Mouse (Mus musculus) erythroblast, embryonic 14.5 days (primary cell): ENCODE measurements around the gene Plekhm1. TPM values are rescaled to one million over a fixed set of nuclear protein-coding genes. Genes with fewer than 3 reads are reported as not detected.
"Not testable (repeated sequence)": the region's sequence is repeated elsewhere in the genome, so short reads cannot be mapped to it uniquely, and the experiment has no call there.

Experiments used
- H3K27me3 ChIP-seq: 2 replicates; pipeline ENCODE4 v1.6.1; 2012; ENCODE audit warnings: inconsistent platforms; ENCODE audit not compliant: control insufficient read depth
- H3K36me3 ChIP-seq: 2 replicates; pipeline ENCODE4 v1.6.1; 2012; ENCODE audit warnings: mild to moderate bottlenecking, inconsistent platforms; ENCODE audit not compliant: control insufficient read depth
- H3K4me1 ChIP-seq: 2 replicates; pipeline ENCODE4 v1.6.1; 2012; ENCODE audit warnings: inconsistent platforms; ENCODE audit not compliant: control insufficient read depth
- H3K4me3 ChIP-seq: replicated peaks from 2 replicates; pipeline ENCODE3; 2012; ENCODE audit warnings: moderate library complexity, mild to moderate bottlenecking, inconsistent platforms
- H3K9me3 ChIP-seq: 2 replicates; pipeline ENCODE4 v1.6.1; 2012; ENCODE audit warnings: low read length, inconsistent platforms, mixed read lengths; ENCODE audit not compliant: control insufficient read depth
- GATA1 ChIP-seq: IDR thresholded peaks from 2 replicates; pipeline ENCODE4 v1.6.1; 2012; ENCODE audit warnings: low read length, inconsistent platforms, mixed read lengths
- TAL1 ChIP-seq: IDR thresholded peaks from 3 replicates; pipeline ENCODE4 v1.6.1; 2012; ENCODE audit warnings: low read length, inconsistent platforms, mixed read lengths
- polyA plus RNA-seq: library from polyadenylated mRNA; stranded (reverse); fragments of >175 nt; gene quantifications from 2 replicates; pipeline ENCODE4 v1.2.3, GENCODE M21; 2012

Gene Plekhm1
- polyA plus RNA-seq, result 0.51 and 0.58 TPM in 2 replicates

- Histone ChIP-seq H3K27me3 (peaks cover 11% of the 10 kb centered on the region), H3K4me3 (peak within 1 kb of the TSS; percentile 89), H3K9me3 (no peaks in the 10 kb centered on the region), H3K36me3 (peaks cover 9% of the 10 kb centered on the region), H3K4me1 (peaks cover 25% of the 10 kb centered on the region)
- TF ChIP-seq TAL1, result no peak
- peak; percentile 71 for TF ChIP-seq GATA1
Measured at GRCm38 (mm10) chr11:103411981-103412949, at the start of gene Plekhm1. Plekhm1 (minus strand) TSS chr11:103412687.

- H3K4me1 ChIP-seq, H3K9me3 ChIP-seq, H3K4me3 ChIP-seq, H3K27me3 ChIP-seq, H3K36me3 ChIP-seq: not testable (repeated sequence)
Measured at GRCm38 (mm10) chr11:103451105-103451504, 38.6 kb upstream of the Plekhm1 start.

GRCm38 (mm10) chr11:103449721-103450120, 37.2 kb upstream of the Plekhm1 start:
- not testable (repeated sequence) for H3K9me3 ChIP-seq, H3K4me3 ChIP-seq, H3K27me3 ChIP-seq, H3K36me3 ChIP-seq, H3K4me1 ChIP-seq

- Histone ChIP-seq H3K9me3 (no peaks in the 10 kb centered on the region), H3K4me1 (no peaks in the 10 kb centered on the region), H3K27me3 (no peaks in the 10 kb centered on the region), H3K4me3 (no peak overlapping the region), H3K36me3 (no peaks in the 10 kb centered on the region)
- no peak for TF ChIP-seq GATA1
- no peak for TF ChIP-seq TAL1
Measured at GRCm38 (mm10) chr11:103443678-103444077, 31.2 kb upstream of the Plekhm1 start.

- TF ChIP-seq GATA1, result no peak
- no peak for TF ChIP-seq TAL1
- Histone ChIP-seq H3K27me3 (no peaks in the 10 kb centered on the region), H3K9me3 (no peaks in the 10 kb centered on the region), H3K4me1 (no peaks in the 10 kb centered on the region), H3K36me3 (no peaks in the 10 kb centered on the region), H3K4me3 (no peak overlapping the region)
Measured at GRCm38 (mm10) chr11:103436282-103436681, 23.8 kb upstream of the Plekhm1 start.

- H3K36me3 ChIP-seq, result no peaks in the 10 kb centered on the region
- H3K27me3 ChIP-seq, result no peaks in the 10 kb centered on the region
- no peaks in the 10 kb centered on the region for H3K9me3 ChIP-seq
- no peak overlapping the region for H3K4me3 ChIP-seq
- H3K4me1 ChIP-seq, result no peaks in the 10 kb centered on the region
- TF ChIP-seq TAL1, result no peak
- no peak for TF ChIP-seq GATA1
Measured at GRCm38 (mm10) chr11:103425031-103425430, 12.5 kb upstream of the Plekhm1 start.

- H3K36me3 ChIP-seq, result no peaks in the 10 kb centered on the region
- no peaks in the 10 kb centered on the region for H3K4me1 ChIP-seq
- peaks cover 7% of the 10 kb centered on the region for H3K27me3 ChIP-seq
- no peaks in the 10 kb centered on the region for H3K9me3 ChIP-seq
- no peak for TF ChIP-seq TAL1
- no peak for TF ChIP-seq GATA1
- H3K4me3 ChIP-seq, result no peak overlapping the region
Measured at GRCm38 (mm10) chr11:103419667-103420066, 7.2 kb upstream of the Plekhm1 start.

GRCm38 (mm10) chr11:103419226-103419625, 6.7 kb upstream of the Plekhm1 start:
- Histone ChIP-seq H3K4me3 (no peak overlapping the region), H3K4me1 (no peaks in the 10 kb centered on the region), H3K27me3 (peaks cover 10% of the 10 kb centered on the region), H3K9me3 (no peaks in the 10 kb centered on the region), H3K36me3 (no peaks in the 10 kb centered on the region)
- TF ChIP-seq TAL1 (no peak), GATA1 (no peak)

- Histone ChIP-seq H3K4me3 (no peak overlapping the region), H3K4me1 (peaks cover 25% of the 10 kb centered on the region), H3K9me3 (no peaks in the 10 kb centered on the region), H3K27me3 (peaks cover 12% of the 10 kb centered on the region), H3K36me3 (peaks cover 4% of the 10 kb centered on the region)
- TF ChIP-seq GATA1 (no peak), TAL1 (no peak)
Measured at GRCm38 (mm10) chr11:103413516-103413915, 1.0 kb upstream of the Plekhm1 start.
